ENCODE assay signal across 8 mouse cellular contexts in the genomic region with DNA sequence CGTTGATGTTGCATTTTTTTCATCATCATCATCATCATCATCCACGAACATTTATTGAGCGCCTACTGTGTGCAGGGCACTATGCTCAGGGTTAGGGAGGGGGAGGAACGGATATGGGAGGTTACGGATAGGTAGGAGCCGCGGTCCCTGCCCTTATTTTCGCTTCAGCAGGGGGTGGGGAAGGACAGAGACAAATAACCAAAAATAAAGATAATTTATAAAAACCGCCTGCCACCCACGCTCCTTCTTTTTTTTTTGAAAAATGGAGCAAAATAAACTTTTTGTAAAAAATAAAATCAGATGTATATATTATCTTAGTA.
A peak's percentile ranks its signal among the peaks of the same experiment; 100 is the strongest.
DNase-seq lines count a peak whose midpoint lies in the region; ATAC-seq and TF ChIP-seq lines count a peak whose summit lies in the region.

No protein-coding gene starts in this region.

- H3K4me3 ChIP-seq in heart, postnatal 0 days (ENCODE audit: low read depth, low read length): peak overlapping the region; percentile 43
- H3K4me3 ChIP-seq in bone marrow macrophage, adult 2 months (ENCODE audit: insufficient read depth, low read length): peak overlapping the region; percentile 54
- H3K4me3 ChIP-seq in forebrain, embryonic 16.5 days (replicated peaks; ENCODE audit: low read length): peak overlapping the region; percentile 70
- peak overlapping the region; percentile 10; the same call in 1 of the 2 replicates for H3K4me3 ChIP-seq in macrophage (ENCODE audit: inconsistent target)

- TF ChIP-seq CTCF in heart, postnatal 0 days (IDR thresholded peaks at IDR 0.05; ENCODE audit: low read depth): no peak
- TF ChIP-seq CTCF in bone marrow macrophage, adult 2 months (IDR thresholded peaks at IDR 0.05; ENCODE audit: low read depth, low read length): no peak

- no peak for DNase-seq in heart, postnatal 0 days (ENCODE audit: low spot score)
- no peak for DNase-seq in heart, postnatal 36 days
- no peak for DNase-seq in right cerebral cortex, adult 18-20 months
- DNase-seq in retina, postnatal 1 day: no peak
- DNase-seq in urinary bladder, adult 2 months (ENCODE audit: low spot score): no peak

- no peaks in the 10 kb centered on the region for H3K9me3 ChIP-seq in heart, postnatal 0 days (replicated peaks; ENCODE audit: control insufficient read depth, low read length)
- no peaks in the 10 kb centered on the region for H3K9me3 ChIP-seq in forebrain, embryonic 16.5 days (ENCODE audit: control insufficient read depth, low read length)

- no peak for TF ChIP-seq POLR2A in bone marrow macrophage, adult 2 months (IDR thresholded peaks at IDR 0.05; ENCODE audit: borderline replicate concordance, low read depth, low read length)

- no peak for ATAC-seq in heart, postnatal 0 days (ENCODE audit: insufficient read depth, low read depth)
- ATAC-seq in forebrain, embryonic 16.5 days: peak; percentile 27; the same call in 1 of the 2 replicates

- H3K27ac ChIP-seq in heart, postnatal 0 days (ENCODE audit: low read depth): no peak overlapping the region
- no peak overlapping the region for H3K27ac ChIP-seq in bone marrow macrophage, adult 2 months (ENCODE audit: insufficient read depth, low read depth, low read length)
- peak overlapping the region; percentile 1; the same call in 1 of the 2 replicates for H3K27ac ChIP-seq in forebrain, embryonic 16.5 days (ENCODE audit: low read length)
- H3K27ac ChIP-seq in macrophage: no peak overlapping the region

- 3% methylated on average over 10 of the region's 10 CpGs for WGBS in heart, postnatal 0 days
- under 1% methylated on average over 10 of the region's 10 CpGs for WGBS in forebrain, embryonic 16.5 days
- 5% methylated on average over 10 of the region's 10 CpGs for WGBS in macrophage (ENCODE audit: missing documents)

- H3K36me3 ChIP-seq in heart, postnatal 0 days (replicated peaks; ENCODE audit: control insufficient read depth, insufficient read depth, low read length): no peaks in the 10 kb centered on the region
- H3K36me3 ChIP-seq in forebrain, embryonic 16.5 days (ENCODE audit: control insufficient read depth, insufficient read depth): no peaks in the 10 kb centered on the region
- no peaks in the 10 kb centered on the region for H3K36me3 ChIP-seq in macrophage (ENCODE audit: inconsistent target)

- 0 out of 2 replicates have a peak overlapping the region, but pooled peaks have one; percentile 74 for H3K9ac ChIP-seq in heart, postnatal 0 days (replicated peaks; ENCODE audit: low read depth, low read length)
- peak overlapping the region; percentile 90 for H3K9ac ChIP-seq in forebrain, embryonic 16.5 days (replicated peaks; ENCODE audit: low read depth, low read length)

- no peak for TF ChIP-seq EP300 in heart, postnatal 0 days (IDR thresholded peaks at IDR 0.05; ENCODE audit: low read depth)

- intact Hi-C loops in heart, postnatal 36 days (cut with DNase I): loop anchor here (1.0 to 5.0 kb wide), 2 partner anchors 106 to 216 kb away; no protein-coding TSS in a partner anchor

- peaks cover 26% of the 10 kb centered on the region for H3K27me3 ChIP-seq in heart, postnatal 0 days (ENCODE audit: control insufficient read depth, insufficient read depth, low read length)
- H3K27me3 ChIP-seq in forebrain, embryonic 16.5 days (replicated peaks; ENCODE audit: control insufficient read depth, insufficient read depth, low read length): peaks cover 6% of the 10 kb centered on the region; the same call in 1 of the 2 replicates

- no peaks in the 10 kb centered on the region for H3K79me2 ChIP-seq in macrophage (ENCODE audit: inconsistent target)

- H3K4me2 ChIP-seq in heart, postnatal 0 days (ENCODE audit: low read depth, low read length): peak overlapping the region; percentile 85
- peak overlapping the region; percentile 67 for H3K4me2 ChIP-seq in forebrain, embryonic 16.5 days (ENCODE audit: low read length)

- no peaks in the 10 kb centered on the region for H3K4me1 ChIP-seq in heart, postnatal 0 days (ENCODE audit: control insufficient read depth, insufficient read depth)
- H3K4me1 ChIP-seq in bone marrow macrophage, adult 2 months (ENCODE audit: control insufficient read depth, insufficient read depth, low read length): peaks cover 3% of the 10 kb centered on the region
- peaks cover 23% of the 10 kb centered on the region for H3K4me1 ChIP-seq in forebrain, embryonic 16.5 days (replicated peaks; ENCODE audit: control insufficient read depth, insufficient read depth, low read length)

Comparison
In these comparisons a context has a peak if more than half of its experiments do, and no peak if none do; other contexts are left out.
1. H3K4me3 ChIP-seq: peak in every context shown above with its lines; median percentile 70 in forebrain, embryonic 16.5 days; 54 in bone marrow macrophage, adult 2 months; 43 in heart, postnatal 0 days; 10 in macrophage.